Mouse (Mus musculus): ENCODE results near the gene Elf1. TPM values are rescaled to one million over a fixed set of nuclear protein-coding genes. Genes with fewer than 3 reads are reported as not detected.
"Not testable (repeated sequence)": the region's sequence is repeated elsewhere in the genome, so short reads cannot be mapped to it uniquely, and the experiment has no call there.

Gene Elf1
- polyA plus RNA-seq, 1 experiment from 2014 or later, result 9.2 TPM

- H3K9me3 ChIP-seq, result no peaks in the 10 kb centered on the region
- H3K4me2 ChIP-seq (replicated peaks), result no peak overlapping the region
- H3K4me1 ChIP-seq, result peaks cover 16% of the 10 kb centered on the region
- H3K27ac ChIP-seq, result no peak overlapping the region
- H3K4me3 ChIP-seq, result no peak overlapping the region
- no peaks in the 10 kb centered on the region for H3K36me3 ChIP-seq
- no peak for ATAC-seq (ENCODE audit: low FRiP score, low read depth)
- no peak overlapping the region for H3K9ac ChIP-seq
- H3K27me3 ChIP-seq, result no peaks in the 10 kb centered on the region
- WGBS, result 80% methylated on average over 5 of the region's 5 CpGs
These were observed 35.2 kb downstream of the Elf1 start for GRCm38 (mm10) chr14:79516243-79516610.

GRCm38 (mm10) chr14:79516751-79517150 is 35.8 kb downstream of the Elf1 start:
- Histone ChIP-seq H3K4me2 (replicated peaks) (no peak overlapping the region; the same call in 1 of the 2 replicates), H3K9ac (no peak overlapping the region), H3K4me1 (peaks cover 16% of the 10 kb centered on the region), H3K27ac (no peak overlapping the region), H3K27me3 (no peaks in the 10 kb centered on the region), H3K9me3 (no peaks in the 10 kb centered on the region), H3K36me3 (no peaks in the 10 kb centered on the region), H3K4me3 (no peak overlapping the region)
- ATAC-seq (ENCODE audit: low FRiP score, low read depth), result no peak
- 87% methylated on average over 2 of the region's 2 CpGs for WGBS

DNA sequence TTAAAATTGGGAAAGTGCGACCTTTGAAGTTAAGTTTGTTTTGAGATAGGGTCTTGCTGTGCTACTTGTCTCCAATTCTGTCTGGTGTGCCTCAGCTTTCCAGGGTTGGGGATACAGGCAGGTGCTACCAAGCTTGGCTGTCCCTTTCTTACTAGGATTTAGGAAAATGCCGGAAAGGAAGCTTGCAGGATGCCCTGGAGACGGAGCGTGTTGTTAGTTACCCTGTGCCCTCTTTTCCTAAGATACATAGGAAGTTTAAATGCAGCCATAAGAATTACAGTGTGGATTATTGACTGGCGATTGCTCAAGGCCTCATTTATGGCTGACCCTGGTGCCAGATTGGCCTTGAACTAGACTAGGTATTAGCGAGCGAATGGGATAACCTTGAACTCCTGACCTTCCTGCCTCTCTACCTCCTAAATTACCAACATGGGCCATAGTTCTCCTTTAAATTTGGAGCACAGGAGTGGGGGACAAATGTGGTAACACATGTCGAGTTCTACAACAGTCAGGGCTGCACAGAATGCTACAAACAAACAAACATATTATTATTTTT is 36.3 kb downstream of the Elf1 start:
- Histone ChIP-seq H3K27ac (no peak overlapping the region), H3K4me1 (peaks cover 16% of the 10 kb centered on the region), H3K9me3 (no peaks in the 10 kb centered on the region), H3K27me3 (no peaks in the 10 kb centered on the region), H3K4me3 (no peak overlapping the region), H3K36me3 (no peaks in the 10 kb centered on the region), H3K9ac (no peak overlapping the region), H3K4me2 (replicated peaks) (no peak overlapping the region)
- WGBS, result 76% methylated on average over 8 of the region's 8 CpGs
- no peak for ATAC-seq (ENCODE audit: low FRiP score, low read depth)

DNA sequence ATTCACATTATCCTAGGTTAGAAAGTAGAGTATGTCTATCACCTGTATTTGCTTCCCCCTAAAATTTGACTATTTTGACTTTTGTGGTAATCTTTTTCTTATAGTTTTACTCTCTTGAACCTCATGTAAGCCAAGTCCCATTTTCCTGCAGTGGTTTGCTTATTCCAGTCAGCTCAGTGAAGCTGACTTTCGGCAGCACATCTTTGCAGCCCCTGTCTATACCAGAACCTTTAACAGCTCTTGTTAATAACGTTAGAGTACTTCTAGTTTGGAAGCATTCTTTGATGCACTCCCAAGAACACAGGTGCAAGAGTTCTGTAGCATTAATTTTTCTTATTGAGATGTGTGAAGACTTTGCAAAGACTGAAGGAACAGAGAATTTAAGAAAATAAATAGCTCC is 37.1 kb downstream of the Elf1 start:
- peaks cover 16% of the 10 kb centered on the region for H3K4me1 ChIP-seq
- 67% methylated on average over 2 of the region's 2 CpGs for WGBS
- no peak overlapping the region for H3K4me2 ChIP-seq (replicated peaks)
- H3K4me3 ChIP-seq, result no peak overlapping the region
- H3K36me3 ChIP-seq, result no peaks in the 10 kb centered on the region
- H3K9me3 ChIP-seq, result no peaks in the 10 kb centered on the region
- no peaks in the 10 kb centered on the region for H3K27me3 ChIP-seq
- H3K27ac ChIP-seq, result no peak overlapping the region
- no peak overlapping the region for H3K9ac ChIP-seq
- no peak for ATAC-seq (ENCODE audit: low FRiP score, low read depth)

DNA sequence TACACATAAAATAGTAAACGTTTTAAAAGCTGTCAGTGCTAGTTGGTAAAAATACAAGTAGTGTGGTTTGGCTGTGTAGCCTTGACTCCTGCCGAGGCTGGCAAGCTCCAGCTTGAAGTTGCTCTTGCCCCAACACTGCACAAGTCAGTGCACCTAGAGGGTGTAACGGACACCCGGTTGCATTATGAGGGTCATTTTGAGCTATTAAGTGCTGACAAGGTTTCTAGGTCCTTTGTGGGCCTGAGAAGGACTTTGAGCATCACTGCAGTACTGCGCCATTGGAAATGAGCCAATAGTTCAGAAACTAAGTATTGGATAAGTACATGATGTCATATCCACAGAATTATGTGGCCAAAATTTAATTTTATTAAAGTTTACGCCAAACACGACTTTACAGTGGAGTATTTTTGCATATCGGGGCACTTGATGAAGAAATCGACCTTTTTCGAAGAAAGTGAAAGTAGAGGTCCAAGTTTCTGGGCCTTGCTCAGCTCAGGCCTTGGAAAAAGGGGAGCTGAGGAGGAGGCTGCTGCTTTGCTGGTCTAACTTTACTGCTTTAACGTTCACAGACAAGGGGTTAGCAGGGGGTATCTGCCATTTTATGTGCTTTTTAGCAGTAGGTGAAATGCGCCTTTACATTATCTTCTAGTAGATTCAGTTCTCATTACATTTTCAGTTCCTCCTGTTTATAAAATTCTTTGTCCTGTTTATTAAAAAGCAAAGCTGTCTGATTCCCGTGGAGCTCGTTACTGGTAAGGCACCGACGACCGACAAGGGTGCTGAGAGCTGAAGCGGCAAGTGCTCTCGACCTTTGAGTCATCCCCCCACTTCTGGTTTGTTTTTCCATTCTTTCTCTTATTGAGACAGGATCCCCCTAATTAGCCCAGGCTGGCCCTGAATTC is 38.0 kb downstream of the Elf1 start:
- Histone ChIP-seq H3K36me3 (no peaks in the 10 kb centered on the region), H3K9me3 (no peaks in the 10 kb centered on the region), H3K27ac (no peak overlapping the region), H3K27me3 (no peaks in the 10 kb centered on the region), H3K4me3 (no peak overlapping the region), H3K4me2 (replicated peaks) (no peak overlapping the region), H3K4me1 (peaks cover 17% of the 10 kb centered on the region), H3K9ac (no peak overlapping the region)
- no peak for ATAC-seq (ENCODE audit: low FRiP score, low read depth)
- 62% methylated on average over 19 of the region's 19 CpGs for WGBS

- Histone ChIP-seq H3K4me3 (no peak overlapping the region), H3K27ac (no peak overlapping the region), H3K9ac (no peak overlapping the region), H3K4me1 (peaks cover 20% of the 10 kb centered on the region), H3K36me3 (no peaks in the 10 kb centered on the region), H3K4me2 (replicated peaks) (no peak overlapping the region), H3K27me3 (no peaks in the 10 kb centered on the region), H3K9me3 (no peaks in the 10 kb centered on the region)
- ATAC-seq (ENCODE audit: low FRiP score, low read depth), result no peak
- WGBS, result 21% methylated on average over 1 of the region's 1 CpGs
These were observed 38.6 kb downstream of the Elf1 start for GRCm38 (mm10) chr14:79519663-79519975.

- no peak for ATAC-seq (ENCODE audit: low FRiP score, low read depth)
These were observed 39.6 kb downstream of the Elf1 start for GRCm38 (mm10) chr14:79520612-79521011.

DNA sequence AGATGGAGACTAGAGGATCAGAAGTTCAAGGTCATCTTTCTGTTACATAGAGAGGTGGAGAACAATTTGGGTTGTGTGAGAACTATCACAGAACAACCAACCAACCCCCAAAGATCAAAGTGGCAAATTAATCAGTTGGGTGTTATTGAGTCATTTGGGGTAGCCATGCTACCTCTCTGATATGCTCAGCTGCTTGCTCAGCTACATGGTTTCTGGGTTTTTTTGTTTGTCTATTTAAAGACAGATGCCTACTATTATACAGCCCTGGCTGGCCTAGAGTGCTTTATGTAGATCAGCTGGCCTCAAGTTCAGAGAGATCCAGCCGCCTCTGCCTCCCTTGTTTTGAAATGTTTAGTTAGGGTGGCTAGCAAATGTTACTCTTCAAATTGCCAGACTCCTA is 40.1 kb downstream of the Elf1 start:
- Histone ChIP-seq H3K27ac (no peak overlapping the region), H3K9me3 (no peaks in the 10 kb centered on the region), H3K4me3 (no peak overlapping the region), H3K4me1 (peaks cover 14% of the 10 kb centered on the region), H3K36me3 (no peaks in the 10 kb centered on the region), H3K4me2 (replicated peaks) (no peak overlapping the region), H3K9ac (no peak overlapping the region), H3K27me3 (no peaks in the 10 kb centered on the region)
- WGBS, result 76% methylated on average over 1 of the region's 1 CpGs
- no peak for ATAC-seq (ENCODE audit: low FRiP score, low read depth)

More at GRCm38 (mm10) chr14:79520612-79521011, 39.6 kb downstream of the Elf1 start:
- Histone ChIP-seq H3K27me3 (no peaks in the 10 kb centered on the region), H3K27ac (no peak overlapping the region), H3K9me3 (no peaks in the 10 kb centered on the region), H3K36me3 (no peaks in the 10 kb centered on the region), H3K9ac (no peak overlapping the region), H3K4me3 (no peak overlapping the region), H3K4me2 (replicated peaks) (no peak overlapping the region), H3K4me1 (peaks cover 16% of the 10 kb centered on the region)

GRCm38 (mm10) chr14:79521471-79522117 is 40.6 kb downstream of the Elf1 start:
- Histone ChIP-seq H3K4me3 (no peak overlapping the region), H3K36me3 (no peaks in the 10 kb centered on the region), H3K4me2 (replicated peaks) (no peak overlapping the region), H3K27me3 (no peaks in the 10 kb centered on the region), H3K9ac (no peak overlapping the region), H3K27ac (no peak overlapping the region), H3K9me3 (no peaks in the 10 kb centered on the region), H3K4me1 (peaks cover 14% of the 10 kb centered on the region)
- WGBS, result 60% methylated on average over 6 of the region's 6 CpGs
- ATAC-seq (ENCODE audit: low FRiP score, low read depth), result no peak

DNA sequence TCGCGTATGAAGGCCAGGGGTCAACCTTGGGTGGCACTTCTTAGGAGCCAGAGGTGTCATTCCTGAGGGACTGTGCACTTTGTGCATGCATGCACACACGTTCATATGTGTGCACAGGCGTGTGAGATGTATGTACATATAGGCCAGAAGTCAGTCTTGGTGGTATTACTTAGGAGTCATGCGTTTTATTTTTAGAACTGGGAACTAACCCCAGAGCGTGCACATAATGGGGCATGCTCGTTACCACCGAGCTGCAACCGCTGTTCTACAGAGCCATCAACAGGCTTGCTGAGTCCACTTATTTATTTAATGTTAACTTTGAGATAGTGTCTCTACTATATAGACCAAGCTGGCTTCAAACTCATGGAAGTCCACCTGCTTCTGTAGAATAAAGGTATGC is 41.4 kb downstream of the Elf1 start:
- no peaks in the 10 kb centered on the region for H3K36me3 ChIP-seq
- WGBS, result 84% methylated on average over 9 of the region's 9 CpGs

GRCm38 (mm10) chr14:79526106-79526505 is 45.1 kb downstream of the Elf1 start:
- H3K4me2 ChIP-seq (replicated peaks); H3K9ac ChIP-seq; ATAC-seq (ENCODE audit: low FRiP score, low read depth); H3K36me3 ChIP-seq; H3K27me3 ChIP-seq; H3K27ac ChIP-seq; H3K4me3 ChIP-seq; H3K9me3 ChIP-seq; H3K4me1 ChIP-seq: not testable (repeated sequence)
- 87% methylated on average over 12 of the region's 12 CpGs for WGBS

More for the DNA sequence above, 41.4 kb downstream of the Elf1 start:
- H3K27me3 ChIP-seq, result no peaks in the 10 kb centered on the region
- ATAC-seq (ENCODE audit: low FRiP score, low read depth), result no peak
- H3K4me3 ChIP-seq, result no peak overlapping the region
- no peak overlapping the region for H3K27ac ChIP-seq
- no peaks in the 10 kb centered on the region for H3K9me3 ChIP-seq
- H3K4me2 ChIP-seq (replicated peaks), result no peak overlapping the region
- peaks cover 14% of the 10 kb centered on the region for H3K4me1 ChIP-seq
- no peak overlapping the region for H3K9ac ChIP-seq

GRCm38 (mm10) chr14:79527704-79528103 is 46.7 kb downstream of the Elf1 start:
- 32% methylated on average over 6 of the region's 6 CpGs for WGBS
- Histone ChIP-seq H3K4me1 (peaks cover 3% of the 10 kb centered on the region; the same call in 1 of the 2 replicates), H3K9me3 (no peaks in the 10 kb centered on the region), H3K27me3 (no peaks in the 10 kb centered on the region), H3K27ac (no peak overlapping the region), H3K36me3 (no peaks in the 10 kb centered on the region), H3K9ac (no peak overlapping the region), H3K4me3 (no peak overlapping the region), H3K4me2 (replicated peaks) (no peak overlapping the region)
- peak; percentile 57 for ATAC-seq (ENCODE audit: low FRiP score, low read depth)

Data from limb, embryonic 13.5 days (tissue).